Mouse (Mus musculus): ENCODE measurements at regions not wholly inside any gene's neighbourhood (a gene's known extent, or its start where the extent isn't known, plus 50 kb on each side); places are given as distances from the start of the nearest gene placed in this dataset.

DNA sequence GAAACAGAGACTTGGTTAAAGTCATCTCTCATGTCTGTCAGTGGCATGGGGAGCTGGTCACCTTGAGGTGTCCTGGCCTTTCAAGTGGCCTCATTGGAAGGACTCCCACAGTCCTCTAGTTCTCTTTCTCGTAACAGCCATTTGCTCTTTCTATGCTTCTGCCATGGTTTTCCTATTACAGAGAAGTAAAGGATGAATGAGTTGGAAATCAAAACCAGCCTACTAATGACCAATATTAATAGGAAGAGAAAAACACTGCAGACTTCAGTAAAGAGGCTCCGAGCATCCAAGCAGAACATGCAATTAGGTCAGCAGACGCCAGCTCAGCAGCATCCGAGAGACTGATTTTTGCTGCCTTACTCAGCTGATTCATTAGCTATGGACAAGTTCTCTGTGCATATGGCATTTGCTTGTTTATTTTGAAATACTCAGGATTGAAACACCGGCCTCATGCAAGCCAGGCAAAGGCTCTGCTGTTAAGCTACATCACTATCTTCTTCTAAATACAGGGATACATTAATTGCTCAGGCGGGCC, 377.4 kb upstream of the Camk1g start:
- H3K4me3 ChIP-seq (ENCODE audit: low read depth, low read length), result no peak overlapping the region
- no peak for TF ChIP-seq CTCF (IDR thresholded peaks at IDR 0.05; ENCODE audit: low read depth, low read length)
- no peak for TF ChIP-seq TAL1 (conservative IDR thresholded peaks at IDR 0.05; ENCODE audit: low read depth, low read length)
- TF ChIP-seq POLR2AphosphoS5 (IDR thresholded peaks at IDR 0.05; ENCODE audit: insufficient replicate concordance, low read depth, low read length), result no peak
- TF ChIP-seq GATA1 (IDR thresholded peaks at IDR 0.05; ENCODE audit: borderline replicate concordance, low read length), result no peak
- TF ChIP-seq GATA2 (IDR thresholded peaks at IDR 0.05; ENCODE audit: borderline replicate concordance, low read depth, low read length), result no peak
- H3K36me3 ChIP-seq (replicated peaks), result no peaks in the 10 kb centered on the region
- no peaks in the 10 kb centered on the region for H3K27me3 ChIP-seq (ENCODE audit: insufficient read depth, low read length)
- DNase-seq (ENCODE audit: low spot score) (no peak), ATAC-seq (ENCODE audit: extremely low read depth, insufficient number of reproducible peaks, low FRiP score, poor library complexity, severe bottlenecking) (no peak)
- no peaks in the 10 kb centered on the region for H3K4me1 ChIP-seq (ENCODE audit: insufficient read depth, low read depth, low read length)
- no peaks in the 10 kb centered on the region for H3K9me3 ChIP-seq (replicated peaks)

DNA sequence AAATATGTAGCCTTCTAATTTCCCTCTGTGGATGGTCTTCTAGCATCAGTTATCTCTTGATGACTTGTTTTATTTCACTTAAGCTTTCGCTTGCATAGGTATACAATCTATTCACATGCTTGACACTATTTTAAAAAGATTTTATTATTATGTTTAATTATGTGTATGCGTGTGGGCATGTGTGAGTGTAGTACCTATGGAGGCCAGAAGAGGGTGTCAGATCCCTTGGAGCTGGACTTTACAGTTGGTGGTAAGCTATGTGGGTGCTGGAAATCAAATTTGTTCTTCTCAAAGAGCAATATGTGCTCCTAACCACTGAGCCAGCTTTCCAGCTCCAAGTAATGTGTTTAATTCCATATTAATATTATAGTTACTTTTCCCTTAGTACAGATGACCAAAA, 372.6 kb upstream of the Camk1g start:
- DNase-seq (ENCODE audit: low spot score) (no peak), ATAC-seq (ENCODE audit: extremely low read depth, insufficient number of reproducible peaks, low FRiP score, poor library complexity, severe bottlenecking) (no peak)
- H3K36me3 ChIP-seq (replicated peaks), result no peaks in the 10 kb centered on the region
- no peaks in the 10 kb centered on the region for H3K27me3 ChIP-seq (ENCODE audit: insufficient read depth, low read length)
- no peaks in the 10 kb centered on the region for H3K4me1 ChIP-seq (ENCODE audit: insufficient read depth, low read depth, low read length)
- TF ChIP-seq CTCF (IDR thresholded peaks at IDR 0.05; ENCODE audit: low read depth, low read length) (no peak), TAL1 (conservative IDR thresholded peaks at IDR 0.05; ENCODE audit: low read depth, low read length) (no peak), POLR2AphosphoS5 (IDR thresholded peaks at IDR 0.05; ENCODE audit: insufficient replicate concordance, low read depth, low read length) (no peak), GATA1 (IDR thresholded peaks at IDR 0.05; ENCODE audit: borderline replicate concordance, low read length) (no peak), GATA2 (IDR thresholded peaks at IDR 0.05; ENCODE audit: borderline replicate concordance, low read depth, low read length) (no peak)
- H3K9me3 ChIP-seq (replicated peaks), result no peaks in the 10 kb centered on the region
- no peak overlapping the region for H3K4me3 ChIP-seq (ENCODE audit: low read depth, low read length)

DNA sequence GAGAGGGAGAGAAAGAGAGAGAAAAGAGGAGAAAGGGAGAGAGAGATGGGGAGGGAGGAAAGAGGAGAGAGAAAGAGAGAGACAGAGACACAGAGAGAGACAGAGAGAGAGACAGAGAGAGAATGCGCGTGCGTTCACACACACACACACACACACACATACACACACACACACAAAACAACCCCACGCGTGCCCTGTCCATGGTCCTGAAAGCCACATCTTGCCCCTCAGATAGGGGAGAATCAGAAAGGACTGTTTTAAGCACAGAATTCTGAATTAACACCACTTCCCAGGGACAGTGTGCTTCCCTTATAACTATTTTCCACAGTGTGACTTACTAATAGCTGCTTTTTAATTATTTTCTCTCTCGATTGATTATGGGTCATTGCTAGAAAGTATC, 368.7 kb upstream of the Camk1g start:
- Histone ChIP-seq H3K9me3 (replicated peaks) (no peaks in the 10 kb centered on the region), H3K4me3 (ENCODE audit: low read depth, low read length) (no peak overlapping the region), H3K4me1 (ENCODE audit: insufficient read depth, low read depth, low read length) (no peaks in the 10 kb centered on the region), H3K36me3 (replicated peaks) (no peaks in the 10 kb centered on the region), H3K27me3 (ENCODE audit: insufficient read depth, low read length) (no peaks in the 10 kb centered on the region)
- no peak for TF ChIP-seq GATA1 (IDR thresholded peaks at IDR 0.05; ENCODE audit: borderline replicate concordance, low read length)
- no peak for TF ChIP-seq POLR2AphosphoS5 (IDR thresholded peaks at IDR 0.05; ENCODE audit: insufficient replicate concordance, low read depth, low read length)
- no peak for TF ChIP-seq TAL1 (conservative IDR thresholded peaks at IDR 0.05; ENCODE audit: low read depth, low read length)
- TF ChIP-seq GATA2 (IDR thresholded peaks at IDR 0.05; ENCODE audit: borderline replicate concordance, low read depth, low read length), result no peak
- no peak for TF ChIP-seq CTCF (IDR thresholded peaks at IDR 0.05; ENCODE audit: low read depth, low read length)
- DNase-seq (ENCODE audit: low spot score), result no peak
- ATAC-seq (ENCODE audit: extremely low read depth, insufficient number of reproducible peaks, low FRiP score, poor library complexity, severe bottlenecking), result no peak

DNA sequence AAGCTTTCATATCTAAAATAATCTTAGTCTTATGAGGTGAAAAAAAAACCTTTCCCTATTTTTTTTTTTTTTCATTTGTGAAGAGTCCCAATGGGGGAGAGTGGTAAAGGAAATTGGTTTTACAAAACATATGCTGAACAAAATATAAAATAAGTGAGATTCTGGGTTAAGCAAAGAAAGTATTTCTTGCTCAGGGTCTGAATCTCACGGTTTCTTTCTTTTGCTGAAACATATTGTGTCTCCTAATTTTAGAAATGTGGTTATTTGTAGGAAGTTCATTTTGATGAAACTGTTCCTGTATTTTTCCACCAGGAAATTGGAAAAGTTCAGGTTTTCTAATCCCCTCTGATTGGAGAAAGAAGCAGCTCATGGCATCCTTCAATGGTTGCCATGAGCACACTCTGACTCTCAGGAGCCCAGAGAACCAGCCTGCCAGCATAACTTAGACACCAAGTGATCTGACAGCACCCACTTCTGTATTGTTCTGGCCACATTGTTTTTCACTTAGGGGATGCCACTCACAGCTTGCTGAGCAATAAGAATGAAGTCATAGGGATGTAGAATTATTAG, 365.9 kb upstream of the Camk1g start:
- DNase-seq (ENCODE audit: low spot score), result no peak

DNA sequence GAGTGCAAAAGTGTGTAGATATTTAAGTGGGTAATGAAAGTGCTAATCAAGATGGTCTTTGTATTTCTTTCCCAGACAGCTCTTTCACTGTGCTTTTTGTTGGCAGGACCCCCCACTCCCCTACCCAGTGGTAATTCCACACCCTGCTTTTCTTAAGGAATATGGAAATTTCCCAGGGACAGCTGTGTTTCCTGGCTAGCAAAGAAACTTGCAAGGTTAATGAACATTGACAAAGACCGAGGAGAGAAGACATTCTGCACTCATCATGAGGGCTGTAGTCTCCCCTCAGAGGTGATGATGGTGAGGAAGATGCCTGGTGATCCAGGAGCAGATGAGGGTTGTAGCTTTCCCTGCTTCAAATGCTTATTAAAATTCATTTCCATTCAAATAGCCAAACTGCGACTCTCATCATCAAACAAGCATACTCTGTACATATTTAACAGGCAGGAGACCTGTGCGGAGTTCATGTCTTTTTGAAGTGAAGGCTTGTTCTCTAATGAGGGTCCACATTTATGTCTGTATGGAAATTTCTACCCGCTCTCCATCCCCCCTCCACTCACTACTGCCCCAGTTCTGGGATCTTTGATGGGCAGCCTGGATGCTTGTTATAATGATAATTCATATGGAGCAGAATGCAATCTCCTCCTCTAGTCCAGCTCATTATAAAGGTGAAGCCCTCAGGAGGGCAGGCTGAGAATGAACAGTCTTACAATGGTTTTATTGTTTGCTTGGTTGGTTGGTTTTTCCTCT, 364.1 kb upstream of the Camk1g start:
- ATAC-seq (ENCODE audit: extremely low read depth, insufficient number of reproducible peaks, low FRiP score, poor library complexity, severe bottlenecking) (no peak), DNase-seq (ENCODE audit: low spot score) (no peak)
- H3K9me3 ChIP-seq (replicated peaks), result no peaks in the 10 kb centered on the region
- no peak for TF ChIP-seq POLR2AphosphoS5 (IDR thresholded peaks at IDR 0.05; ENCODE audit: insufficient replicate concordance, low read depth, low read length)
- no peak for TF ChIP-seq TAL1 (conservative IDR thresholded peaks at IDR 0.05; ENCODE audit: low read depth, low read length)
- H3K4me1 ChIP-seq (ENCODE audit: insufficient read depth, low read depth, low read length), result no peaks in the 10 kb centered on the region
- no peaks in the 10 kb centered on the region for H3K36me3 ChIP-seq (replicated peaks)
- no peaks in the 10 kb centered on the region for H3K27me3 ChIP-seq (ENCODE audit: insufficient read depth, low read length)
- H3K4me3 ChIP-seq (ENCODE audit: low read depth, low read length), result no peak overlapping the region

More for the DNA sequence above, 365.9 kb upstream of the Camk1g start:
- ATAC-seq (ENCODE audit: extremely low read depth, insufficient number of reproducible peaks, low FRiP score, poor library complexity, severe bottlenecking), result no peak
- no peaks in the 10 kb centered on the region for H3K27me3 ChIP-seq (ENCODE audit: insufficient read depth, low read length)
- no peak overlapping the region for H3K4me3 ChIP-seq (ENCODE audit: low read depth, low read length)
- TF ChIP-seq CTCF (IDR thresholded peaks at IDR 0.05; ENCODE audit: low read depth, low read length) (no peak), GATA1 (IDR thresholded peaks at IDR 0.05; ENCODE audit: borderline replicate concordance, low read length) (no peak), GATA2 (IDR thresholded peaks at IDR 0.05; ENCODE audit: borderline replicate concordance, low read depth, low read length) (no peak), POLR2AphosphoS5 (IDR thresholded peaks at IDR 0.05; ENCODE audit: insufficient replicate concordance, low read depth, low read length) (no peak), TAL1 (conservative IDR thresholded peaks at IDR 0.05; ENCODE audit: low read depth, low read length) (no peak)
- no peaks in the 10 kb centered on the region for H3K9me3 ChIP-seq (replicated peaks)
- no peaks in the 10 kb centered on the region for H3K4me1 ChIP-seq (ENCODE audit: insufficient read depth, low read depth, low read length)
- H3K36me3 ChIP-seq (replicated peaks), result no peaks in the 10 kb centered on the region

DNA sequence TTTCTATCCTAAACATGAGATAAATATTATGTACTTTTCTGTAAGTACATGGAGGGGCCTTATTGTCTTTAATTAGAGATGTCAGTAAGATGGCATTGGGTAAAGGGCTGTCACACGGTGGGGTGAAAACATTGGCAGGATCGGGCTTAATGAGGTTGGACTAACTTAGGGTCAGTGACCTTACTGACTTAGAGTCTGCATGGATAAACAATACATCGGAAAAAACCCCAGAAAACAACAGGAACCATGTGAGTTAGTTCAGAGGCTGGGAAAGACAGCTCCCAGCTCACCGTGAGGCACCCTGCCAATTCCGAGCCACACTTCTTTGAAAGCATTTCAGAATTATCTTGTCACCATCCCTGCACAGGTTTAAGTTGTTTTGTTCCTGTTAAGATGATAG, 363.3 kb upstream of the Camk1g start:
- no peaks in the 10 kb centered on the region for H3K27me3 ChIP-seq (ENCODE audit: insufficient read depth, low read length)
- no peaks in the 10 kb centered on the region for H3K4me1 ChIP-seq (ENCODE audit: insufficient read depth, low read depth, low read length)
- DNase-seq (ENCODE audit: low spot score) (no peak), ATAC-seq (ENCODE audit: extremely low read depth, insufficient number of reproducible peaks, low FRiP score, poor library complexity, severe bottlenecking) (no peak)
- H3K36me3 ChIP-seq (replicated peaks), result no peaks in the 10 kb centered on the region
- H3K9me3 ChIP-seq (replicated peaks), result no peaks in the 10 kb centered on the region
- H3K4me3 ChIP-seq (ENCODE audit: low read depth, low read length), result no peak overlapping the region
- TF ChIP-seq TAL1 (conservative IDR thresholded peaks at IDR 0.05; ENCODE audit: low read depth, low read length) (no peak), CTCF (IDR thresholded peaks at IDR 0.05; ENCODE audit: low read depth, low read length) (no peak), GATA1 (IDR thresholded peaks at IDR 0.05; ENCODE audit: borderline replicate concordance, low read length) (no peak), GATA2 (IDR thresholded peaks at IDR 0.05; ENCODE audit: borderline replicate concordance, low read depth, low read length) (no peak), POLR2AphosphoS5 (IDR thresholded peaks at IDR 0.05; ENCODE audit: insufficient replicate concordance, low read depth, low read length) (no peak)
